15 mouse cellular contexts compared by ENCODE assay signal in the genomic region with DNA sequence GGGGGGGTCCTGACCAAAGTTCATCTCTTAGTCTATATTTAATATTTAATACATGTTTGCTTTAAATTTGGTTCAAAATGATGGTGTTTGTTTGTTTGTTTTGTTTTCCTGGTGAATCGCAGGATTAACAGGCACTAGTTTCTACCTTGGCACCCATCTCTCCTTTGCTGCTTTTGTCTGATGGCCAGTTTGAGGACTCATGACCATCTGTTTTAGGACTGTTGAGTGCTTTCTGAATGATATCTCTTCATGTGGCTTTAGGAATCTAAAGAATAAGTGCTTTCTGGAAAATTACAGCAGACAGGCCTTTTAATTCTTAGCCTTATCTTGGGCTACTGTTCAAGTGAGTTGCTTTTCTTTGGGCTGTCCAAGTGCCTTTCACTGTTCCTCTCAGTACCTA.
"Had no signal": no experiment of that assay in that cellular context is flagged by ENCODE, and none has a peak within 500 bp of the region (broad histone marks: within the 10 kb centered on the region; RNA-seq: fewer than 3 reads in every experiment).

No protein-coding gene starts in this region.

- H3K27ac ChIP-seq: lung, embryonic 15.5 days; macrophage; midbrain, embryonic 13.5 days; midbrain, embryonic 15.5 days; neural tube, embryonic 12.5 days; stomach, embryonic 15.5 days; stomach, postnatal 0 days had no signal

- H3K4me3 ChIP-seq: lung, embryonic 15.5 days; megakaryocyte, embryonic 14.5 days; midbrain, embryonic 13.5 days; midbrain, embryonic 15.5 days; neural tube, embryonic 12.5 days; stomach, embryonic 15.5 days had no signal

- H3K36me3 ChIP-seq: lung, embryonic 15.5 days; midbrain, embryonic 13.5 days; midbrain, embryonic 15.5 days; neural tube, embryonic 12.5 days; stomach, embryonic 15.5 days had no signal

- H3K9me3 ChIP-seq: lung, embryonic 15.5 days; midbrain, embryonic 13.5 days; midbrain, embryonic 15.5 days; neural tube, embryonic 12.5 days; stomach, embryonic 15.5 days had no signal

- DNase-seq: lung, adult 2 months; lung, postnatal 14 days; lung, postnatal 36 days; right cerebral cortex, postnatal 14 days; thymus, adult 2 months; thymus, postnatal 25 days; thymus, postnatal 4 days had no signal

- H3K27me3 ChIP-seq: lung, embryonic 15.5 days; megakaryocyte, embryonic 14.5 days; midbrain, embryonic 13.5 days; midbrain, embryonic 15.5 days; neural tube, embryonic 12.5 days; stomach, embryonic 15.5 days had no signal

- H3K4me1 ChIP-seq: lung, embryonic 15.5 days; megakaryocyte, embryonic 14.5 days; midbrain, embryonic 13.5 days; midbrain, embryonic 15.5 days; neural tube, embryonic 12.5 days; stomach, embryonic 15.5 days had no signal
